Mouse (Mus musculus) 416B (cell line): ENCODE data around the gene C130060K24Rik.

Source experiments
- DNase-seq: peaks from one replicate; pipeline ENCODE4 v3.0.0; 2011; ENCODE audit warnings: low read depth

Gene C130060K24Rik

DNA sequence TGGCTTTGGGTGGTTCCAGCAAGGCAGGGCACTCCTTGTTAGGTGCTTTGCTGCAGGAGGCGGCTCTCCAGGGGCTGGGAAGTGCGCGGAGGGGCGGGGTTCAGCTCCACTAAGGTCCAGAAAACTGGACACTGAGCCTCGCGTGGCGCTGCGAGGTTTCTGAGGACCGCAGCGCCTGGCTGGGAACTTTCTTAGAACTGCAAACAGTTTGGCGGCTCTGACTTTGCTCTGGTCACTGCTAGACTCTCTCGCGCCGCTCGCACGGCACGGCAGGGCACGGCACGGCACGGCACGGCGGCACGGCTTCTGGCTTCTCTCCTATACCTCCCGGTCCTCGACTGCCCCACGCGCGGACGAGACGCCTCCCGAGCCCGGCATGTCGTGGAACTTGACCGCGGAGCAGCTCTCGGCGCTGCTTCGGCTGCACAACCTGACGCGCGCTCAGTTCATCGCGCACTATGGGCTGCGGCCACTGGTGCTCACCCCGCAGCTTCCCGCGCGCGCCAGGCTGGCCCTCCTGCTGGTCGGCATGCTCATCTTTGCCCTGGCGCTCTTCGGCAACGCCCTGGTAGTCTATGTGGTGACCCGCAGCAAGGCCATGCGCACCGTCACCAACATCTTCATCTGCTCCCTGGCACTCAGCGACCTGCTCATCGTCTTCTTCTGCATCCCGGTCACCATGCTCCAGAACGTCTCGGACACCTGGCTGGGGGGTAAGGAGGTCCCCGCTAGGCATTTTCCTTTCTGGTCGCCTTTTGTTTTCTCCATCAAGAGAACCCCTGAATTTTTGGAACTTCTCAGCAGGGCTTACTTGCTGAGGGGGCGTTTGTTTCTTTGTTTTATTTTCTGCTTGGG, at the start of gene C130060K24Rik:
C130060K24Rik (plus strand) TSS at position 188 of the 855 bp plus-strand sequence.
- DNase-seq, result no peak

DNA sequence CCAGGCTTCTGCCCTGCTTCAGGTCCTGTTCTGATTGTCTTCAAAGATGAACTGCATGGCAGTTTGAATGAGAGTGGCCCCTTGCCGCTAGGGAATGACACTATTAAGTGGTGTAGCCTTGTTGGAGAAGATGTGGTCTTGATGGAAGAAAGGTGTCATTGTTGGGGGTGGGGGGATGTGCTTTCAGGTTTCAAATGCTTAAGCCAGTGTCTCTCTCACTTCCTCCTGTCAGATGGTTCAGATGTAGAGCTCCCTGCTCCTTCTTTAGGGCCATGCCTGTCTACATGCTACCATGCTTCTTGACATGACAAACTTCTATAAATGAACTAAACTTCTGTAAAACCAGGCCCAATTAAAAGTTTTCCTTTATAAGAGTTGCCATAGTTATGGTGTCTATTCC, 46.7 kb upstream of the C130060K24Rik start:
- no peak for DNase-seq

DNA sequence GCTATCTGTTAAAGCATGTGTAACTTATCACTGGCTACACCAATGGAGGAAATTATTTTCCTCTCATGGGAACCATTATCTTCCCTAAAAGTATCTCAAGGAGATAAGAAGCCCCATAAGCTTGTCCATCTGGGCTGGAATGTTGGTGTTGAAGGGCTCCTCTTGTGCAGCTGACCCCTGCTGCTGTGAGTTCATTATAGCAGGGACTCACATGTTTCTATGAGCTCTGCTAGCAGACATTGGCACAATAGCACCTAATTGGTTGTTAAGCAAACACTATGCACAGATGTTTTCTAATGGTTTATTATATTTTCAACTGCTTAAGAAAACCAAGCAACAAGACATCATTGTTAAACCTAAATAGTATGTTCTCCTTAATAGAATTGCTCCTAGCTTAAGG, 41.5 kb upstream of the C130060K24Rik start:
- no peak for DNase-seq

DNA sequence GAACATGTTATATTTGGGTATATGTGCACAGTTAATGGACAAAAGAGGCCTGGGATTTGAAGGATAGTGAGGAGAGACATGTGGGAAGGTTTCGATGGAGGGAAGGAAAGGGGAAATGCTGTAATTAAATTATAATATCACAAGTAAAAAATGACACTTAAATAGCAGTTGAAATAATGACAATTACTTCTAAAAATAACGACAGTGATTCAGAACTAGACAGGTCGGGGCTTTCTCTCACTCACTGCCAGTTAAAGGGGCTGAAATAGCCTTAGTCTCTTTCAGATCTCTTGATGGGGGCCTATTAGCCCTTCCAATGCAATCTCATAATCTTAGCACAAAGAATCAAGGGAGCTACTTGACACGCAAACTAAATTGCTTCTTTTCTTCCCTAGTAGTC, 39.5 kb upstream of the C130060K24Rik start:
- DNase-seq, result no peak

DNA sequence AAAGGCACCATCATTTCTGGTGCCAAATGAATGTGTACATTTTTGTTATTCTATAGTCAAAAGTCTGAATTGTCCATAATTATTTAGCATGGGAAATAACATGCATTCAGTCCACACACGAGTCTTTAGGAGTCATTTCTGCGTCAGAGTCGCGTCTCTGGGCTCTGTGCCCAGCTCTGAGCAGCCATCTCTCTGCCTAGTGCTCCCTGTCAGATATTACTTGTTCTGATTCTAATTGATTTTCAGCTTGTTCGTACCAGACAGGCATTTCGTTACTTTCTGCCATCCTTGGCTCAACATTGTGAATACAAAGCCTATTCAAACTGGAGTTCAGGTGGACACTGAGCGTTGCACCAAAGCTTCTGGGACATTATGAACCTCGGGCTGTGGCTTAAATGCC, 33.2 kb upstream of the C130060K24Rik start:
- no peak for DNase-seq

DNA sequence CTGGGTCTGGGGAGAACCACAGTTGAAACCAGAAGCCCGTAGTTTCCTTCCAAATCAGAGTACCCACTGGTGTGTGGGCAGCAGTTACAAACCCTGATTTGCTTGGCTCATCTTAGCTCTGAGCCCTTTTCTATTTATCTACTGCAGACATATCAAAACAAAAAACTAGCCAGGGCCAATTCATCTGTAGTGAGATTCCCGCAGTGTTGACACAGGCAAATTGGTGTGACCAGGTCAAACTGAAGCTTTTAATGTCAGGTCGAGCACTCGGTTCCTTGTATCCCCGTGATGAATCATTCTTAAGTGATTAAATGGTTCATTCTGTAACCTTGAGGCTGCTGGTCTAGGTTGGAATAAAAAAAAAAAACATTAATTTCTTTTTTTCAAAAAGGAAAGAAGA, 32.6 kb upstream of the C130060K24Rik start:
- DNase-seq, result no peak

DNA sequence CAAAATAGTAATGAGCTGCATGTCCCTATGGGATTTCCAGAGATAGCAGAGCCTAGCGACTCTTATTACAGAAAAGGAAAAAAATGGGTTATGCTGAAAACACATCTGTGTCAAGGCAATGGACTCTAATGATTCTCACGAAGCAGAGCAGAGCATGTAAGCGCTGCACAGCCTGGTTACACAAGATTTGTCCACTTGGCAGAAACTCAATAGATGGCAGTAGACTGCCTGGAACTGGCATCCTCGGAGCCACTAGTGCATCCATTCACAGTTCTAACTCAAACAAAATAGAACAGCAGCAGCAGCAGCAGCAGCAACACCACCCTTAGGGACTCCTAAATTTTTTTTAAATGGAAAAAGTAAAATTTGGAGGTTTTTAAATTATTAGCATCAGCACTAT, 29.3 kb upstream of the C130060K24Rik start:
- no peak for DNase-seq

DNA sequence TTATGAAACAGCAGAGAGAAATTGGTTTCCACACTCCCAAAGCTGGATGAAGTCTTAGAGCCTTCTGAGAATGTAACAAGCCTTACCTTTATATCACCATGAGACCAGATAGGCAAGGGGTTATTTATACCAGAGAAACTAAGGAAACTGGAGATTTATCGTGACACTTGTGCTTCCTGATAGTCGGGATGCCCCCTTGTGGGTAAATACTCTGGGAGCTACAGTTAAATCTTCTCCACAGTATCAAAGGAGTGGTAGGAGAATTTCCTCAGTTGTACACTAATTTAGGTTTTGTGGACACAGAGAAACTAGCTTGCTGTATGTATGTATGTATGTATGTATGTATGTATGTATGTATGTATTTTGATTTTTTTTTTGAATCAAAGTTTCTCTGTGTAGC, 5.0 kb upstream of the C130060K24Rik start:
- no peak for DNase-seq

DNA sequence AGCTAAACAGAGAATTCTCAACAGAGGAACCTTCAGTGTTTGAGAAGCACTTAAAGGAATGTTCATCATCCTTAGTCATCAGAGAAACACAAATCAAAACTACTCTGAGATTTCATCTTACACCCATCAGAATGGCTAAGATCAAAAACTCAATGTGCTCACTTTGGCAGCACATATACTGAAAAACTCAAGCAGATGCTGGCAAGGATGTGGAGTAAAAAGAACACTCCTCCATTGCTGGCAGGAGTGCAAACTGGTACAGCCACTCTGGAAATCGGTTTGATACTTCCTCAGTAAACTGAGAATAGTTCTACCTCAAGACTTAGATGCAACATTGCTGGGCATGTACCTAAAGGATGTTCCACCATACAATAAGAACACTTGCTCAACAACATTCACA, 41.0 kb downstream of the C130060K24Rik start:
- DNase-seq, result no peak

DNA sequence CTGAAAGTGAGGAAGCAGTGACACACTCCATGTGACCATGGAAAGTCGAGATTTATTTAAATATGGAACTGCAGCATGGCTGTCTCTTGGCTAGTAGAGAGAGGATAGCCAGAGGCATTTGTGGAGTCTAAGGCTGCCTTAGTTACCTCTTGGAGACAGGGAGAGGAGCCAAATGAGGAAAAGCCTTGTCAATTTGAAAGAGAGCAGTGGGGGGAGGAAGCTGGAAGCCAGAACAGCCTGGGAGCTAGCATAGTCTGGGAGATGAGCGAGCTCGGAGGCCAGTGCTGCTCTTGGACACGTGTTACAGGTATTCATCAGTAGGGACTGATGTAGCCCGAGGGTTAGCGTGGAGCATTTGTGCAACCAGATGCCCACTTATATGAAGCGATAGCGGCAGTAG, 46.2 kb downstream of the C130060K24Rik start:
- DNase-seq, result no peak

DNA sequence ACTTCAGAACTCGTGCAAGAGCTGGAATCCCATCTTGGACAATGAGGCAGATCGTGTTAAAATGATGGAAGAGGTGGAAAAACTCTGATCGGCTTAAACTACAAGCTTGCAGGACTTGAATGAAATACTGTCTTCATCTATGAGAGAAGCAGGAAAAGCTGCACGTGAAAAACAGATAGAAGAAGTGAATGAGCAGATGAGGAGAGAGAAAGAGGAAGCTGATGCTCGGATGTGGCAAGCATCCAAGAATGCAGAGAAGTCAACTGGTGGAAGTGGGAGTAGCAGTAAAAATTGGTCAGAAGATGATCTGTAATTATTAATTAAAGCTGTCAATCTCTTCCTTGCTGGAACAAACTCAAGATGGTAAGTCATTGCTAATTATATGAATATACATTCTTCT, 52.3 kb downstream of the C130060K24Rik start:
- no peak for DNase-seq

DNA sequence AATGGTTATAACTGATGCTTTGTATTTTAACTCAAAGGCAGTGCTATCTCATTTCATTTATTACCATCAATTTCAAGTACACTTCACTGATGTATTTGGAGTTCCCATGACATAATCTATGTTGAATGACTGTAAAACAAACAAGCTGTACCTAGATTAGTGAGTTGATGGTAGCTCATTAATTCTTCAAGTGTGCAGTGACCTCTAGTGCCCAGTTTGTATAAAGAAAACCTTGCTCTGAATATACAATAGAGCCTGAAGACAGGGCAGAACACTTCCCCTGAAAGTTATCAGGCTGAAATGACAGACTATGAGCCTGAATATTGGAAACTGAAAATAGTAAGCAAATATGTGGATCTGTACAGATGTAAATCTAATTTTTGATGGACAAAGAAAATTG, 72.6 kb downstream of the C130060K24Rik start:
- peak; percentile 64 for DNase-seq

DNA sequence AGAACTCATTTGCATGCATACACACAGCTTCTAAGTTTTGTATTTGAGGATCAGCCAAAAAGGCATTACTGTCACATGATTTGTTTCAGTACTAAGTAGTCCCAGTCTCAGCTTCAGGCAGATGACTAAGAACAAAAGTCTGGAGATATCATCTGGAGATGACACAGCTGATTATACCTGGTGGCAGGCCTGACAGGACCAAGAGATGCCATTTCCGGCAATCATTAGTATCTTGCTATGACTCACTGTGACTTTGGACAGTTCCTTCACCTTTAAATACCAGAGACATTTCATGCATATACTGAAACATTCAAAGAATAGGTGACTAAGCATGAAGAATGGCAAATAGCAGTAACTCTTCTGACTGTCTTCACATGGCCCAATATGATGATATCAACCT, 84.4 kb downstream of the C130060K24Rik start:
- no peak for DNase-seq

DNA sequence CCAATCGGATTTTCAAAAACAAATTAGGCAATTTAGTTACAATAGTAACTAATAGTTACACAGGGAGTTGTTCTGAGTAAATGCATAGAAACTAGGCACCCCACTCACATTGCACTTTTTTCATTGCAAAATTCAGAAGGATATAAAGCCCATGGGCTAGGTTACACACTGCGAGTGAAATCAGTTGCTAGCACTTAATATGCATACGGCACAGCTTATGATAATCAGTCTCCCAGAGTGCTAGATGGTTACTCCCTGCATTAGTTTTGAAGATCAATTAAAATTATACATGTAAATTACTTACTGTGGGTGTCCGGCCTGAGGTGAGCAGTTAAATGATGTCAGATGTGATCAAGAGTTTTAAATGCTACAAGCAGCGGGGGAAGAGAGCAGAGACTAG, 89.4 kb downstream of the C130060K24Rik start:
- no peak for DNase-seq

DNA sequence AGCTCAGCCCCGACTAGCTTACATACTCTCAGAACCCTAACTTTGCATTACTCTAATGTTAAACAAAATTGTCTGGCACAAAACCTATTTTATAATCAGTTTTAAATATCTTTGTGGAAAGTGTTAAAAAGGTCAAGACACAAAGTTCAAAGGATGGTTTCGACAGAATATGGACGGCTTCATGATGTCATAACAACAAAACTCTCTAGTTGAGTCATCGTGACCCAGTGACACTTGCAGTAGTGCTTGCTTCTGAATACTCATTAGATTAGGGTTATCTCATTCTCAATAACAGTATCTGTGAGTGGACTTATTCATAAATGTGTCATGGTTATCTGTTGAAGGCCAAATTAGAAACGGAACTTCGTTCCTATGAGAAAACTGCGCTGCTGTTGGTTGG, 91.5 kb downstream of the C130060K24Rik start:
- no peak for DNase-seq

DNA sequence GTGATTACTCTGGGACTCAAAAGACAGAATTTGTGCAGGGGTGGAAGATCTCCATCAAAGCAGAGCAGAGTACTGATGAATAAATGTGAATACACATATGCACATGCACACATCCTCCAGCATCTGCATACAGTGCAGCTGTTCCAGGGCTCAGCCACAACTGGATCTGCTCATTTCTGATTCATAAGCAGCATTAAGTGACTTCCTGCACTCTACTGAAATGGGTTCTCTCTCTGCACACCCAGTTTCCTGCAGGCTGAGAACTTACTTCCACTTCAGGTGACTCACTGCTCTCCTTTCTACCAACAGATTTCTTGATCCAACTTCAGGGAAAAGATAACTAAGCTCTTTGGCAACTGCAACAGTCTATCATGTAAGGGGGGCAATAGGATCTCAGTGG, 117.9 kb downstream of the C130060K24Rik start:
- DNase-seq, result peak; percentile 68
